Mouse (Mus musculus) large intestine, adult 2 months (tissue): Measurements from ENCODE around the gene Srp68. TPM values are rescaled to one million over a fixed set of nuclear protein-coding genes. Genes with fewer than 3 reads are reported as not detected.

Experiments
- DNase-seq: peaks from one replicate; pipeline ENCODE4 v3.0.0-alpha.2; 2012; ENCODE audit warnings: low read depth, low spot score
- WGBS: fragments of 180-500 bp; shearing (Covaris S2); methylation state at CpG from one replicate; pipeline ENCODE4 v1.1.7; 2018; 5-methylcytosine and 5-hydroxymethylcytosine counted together
- polyA plus RNA-seq: library from polyadenylated mRNA; depleted of rRNA; stranded (reverse); fragments of >200 nt; gene quantifications from 2 replicates; pipeline ENCODE4 v1.2.3, GENCODE M21; 2012; rRNA removed

The Srp68 gene
- polyA plus RNA-seq: 64.2 and 66.9 TPM in 2 replicates

- WGBS: 1% methylated on average over 32 of the region's 32 CpGs
Observed at GRCm38 (mm10) chr11:116274045-116274666, at the start of gene Srp68. Srp68 (minus strand) TSS chr11:116274217.

GRCm38 (mm10) chr11:116318719-116319659 is 45.0 kb upstream of the Srp68 start:
- no peak for DNase-seq
- WGBS: 2% methylated on average over 41 of the region's 41 CpGs

More at GRCm38 (mm10) chr11:116274045-116274666, at the start of gene Srp68:
- DNase-seq: peak; percentile 82

GRCm38 (mm10) chr11:116312359-116312758 is 38.3 kb upstream of the Srp68 start:
- 18% methylated on average over 8 of the region's 8 CpGs for WGBS

GRCm38 (mm10) chr11:116311169-116311568 is 37.2 kb upstream of the Srp68 start:
- no peak for DNase-seq
- 39% methylated on average over 8 of the region's 8 CpGs for WGBS

More at GRCm38 (mm10) chr11:116312359-116312758, 38.3 kb upstream of the Srp68 start:
- no peak for DNase-seq

- DNase-seq: no peak
- WGBS: 70% methylated on average over 3 of the region's 3 CpGs
Observed at GRCm38 (mm10) chr11:116309601-116310000, 35.6 kb upstream of the Srp68 start.

- 83% methylated on average over 12 of the region's 12 CpGs for WGBS
- DNase-seq: no peak
Observed at GRCm38 (mm10) chr11:116307762-116308531, 33.9 kb upstream of the Srp68 start.

- WGBS: 83% methylated on average over 10 of the region's 10 CpGs
- DNase-seq: no peak
Observed at GRCm38 (mm10) chr11:116307019-116307725, 33.2 kb upstream of the Srp68 start, which contains the start of gene Exoc7. Exoc7 (minus strand) TSS chr11:116307233.

- WGBS: under 1% methylated on average over 53 of the region's 53 CpGs
- DNase-seq: peak; percentile 79
Observed at GRCm38 (mm10) chr11:116306126-116306982, 32.3 kb upstream of the Srp68 start.

GRCm38 (mm10) chr11:116305423-116305822 is 31.4 kb upstream of the Srp68 start:
- no peak for DNase-seq
- WGBS: 97% methylated on average over 2 of the region's 2 CpGs

- 95% methylated on average over 6 of the region's 6 CpGs for WGBS
- no peak for DNase-seq
Observed at GRCm38 (mm10) chr11:116298621-116299020, 24.6 kb upstream of the Srp68 start.

GRCm38 (mm10) chr11:116298221-116298620 is 24.2 kb upstream of the Srp68 start:
- no peak for DNase-seq
- whole genome bisulfite sequencing: 91% methylated on average over 11 of the region's 11 CpGs

- DNase-seq: no peak
- WGBS: 69% methylated on average over 3 of the region's 3 CpGs
Observed at GRCm38 (mm10) chr11:116297017-116297416, 23.0 kb upstream of the Srp68 start.

GRCm38 (mm10) chr11:116296191-116296734 is 22.2 kb upstream of the Srp68 start:
- 84% methylated on average over 8 of the region's 8 CpGs for WGBS
- no peak for DNase-seq

GRCm38 (mm10) chr11:116294319-116294718 is 20.3 kb upstream of the Srp68 start:
- WGBS: 29% methylated on average over 5 of the region's 5 CpGs
- peak; percentile 59 for DNase-seq

- no peak for DNase-seq
- 74% methylated on average over 12 of the region's 12 CpGs for WGBS
Observed at GRCm38 (mm10) chr11:116293538-116294137, 19.6 kb upstream of the Srp68 start.

GRCm38 (mm10) chr11:116292401-116292800 is 18.4 kb upstream of the Srp68 start:
- 94% methylated on average over 13 of the region's 13 CpGs for WGBS

GRCm38 (mm10) chr11:116290556-116290955 is 16.5 kb upstream of the Srp68 start:
- WGBS: 79% methylated on average over 8 of the region's 8 CpGs
- DNase-seq: no peak

More at GRCm38 (mm10) chr11:116292401-116292800, 18.4 kb upstream of the Srp68 start:
- DNase-seq: no peak

GRCm38 (mm10) chr11:116287351-116287750 is 13.3 kb upstream of the Srp68 start:
- WGBS: 77% methylated on average over 5 of the region's 5 CpGs
- no peak for DNase-seq
